Mouse (Mus musculus) lung, adult 2 months (tissue): Measurements from ENCODE around the gene Arpc4.

Source experiments
- CTCF ChIP-seq: fragments of 200-500 bp; IDR thresholded peaks from 2 replicates; pipeline ENCODE4 v1.5.1; 2011; ENCODE audit warnings: mild to moderate bottlenecking, low read length, control low read depth; ENCODE audit not compliant: insufficient read depth
- POLR2A ChIP-seq: fragments of 200-500 bp; IDR thresholded peaks from 2 replicates; pipeline ENCODE4 v1.6.1; 2011; ENCODE audit warnings: low read depth, mild to moderate bottlenecking, control low read depth, low read length, borderline replicate concordance; ENCODE audit errors: extremely low read depth

DNA sequence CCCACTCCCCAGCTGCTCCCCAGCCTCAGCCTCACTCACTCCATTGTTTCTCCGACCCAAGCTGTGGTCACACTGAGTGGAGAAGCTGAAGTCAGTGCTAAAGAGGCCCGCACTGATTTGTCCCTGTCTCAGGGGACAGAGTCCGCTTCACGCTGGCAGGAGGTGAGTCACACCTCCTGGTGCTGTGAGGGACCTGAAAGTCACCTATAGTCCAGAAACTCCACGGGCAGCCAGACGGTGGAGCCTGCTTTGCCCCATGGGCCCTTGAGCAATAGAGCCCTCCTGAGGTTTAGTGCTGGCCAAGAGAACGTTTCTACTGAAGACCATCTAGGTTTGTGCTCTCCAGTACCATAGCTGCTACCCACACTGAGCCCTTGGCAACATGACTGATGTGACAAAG lies 56.8 kb downstream of the Arpc4 start:
- TF ChIP-seq POLR2A (no peak), CTCF (no peak)
